Mouse (Mus musculus) lung, postnatal 14 days (tissue): Measurements from ENCODE around the gene Scamp2.
A peak's percentile ranks its signal among the peaks of the same experiment; 100 is the strongest.

Source experiments
- DNase-seq: peaks from one replicate; pipeline ENCODE4 v3.0.0; 2021

Scamp2 gene

DNA sequence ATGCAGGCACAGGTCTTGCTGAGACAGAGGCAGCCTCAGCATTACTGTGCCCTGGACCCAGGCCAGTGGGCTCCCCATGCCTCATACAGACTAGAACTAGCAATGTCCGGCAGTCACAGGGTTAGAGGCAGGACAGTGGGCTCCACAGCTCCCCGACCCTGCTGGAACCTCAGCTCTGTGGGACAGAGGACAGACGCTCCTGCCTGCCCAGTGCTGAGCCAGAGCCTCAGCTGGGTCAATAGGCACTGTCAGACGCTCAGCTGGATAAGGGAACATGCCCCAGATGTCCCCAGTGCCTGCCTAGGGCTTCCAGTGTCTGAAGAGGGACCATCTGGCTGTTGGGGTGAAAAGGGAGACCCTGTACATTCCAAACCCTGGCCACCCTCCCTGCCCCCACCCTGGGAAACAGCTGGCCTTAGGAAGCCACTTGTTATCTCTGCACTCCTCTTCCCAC, 37.2 kb downstream of the Scamp2 start:
- no peak for DNase-seq

GRCm38 (mm10) chr9:57598851-57599563, 38.3 kb downstream of the Scamp2 start:
- DNase-seq, result no peak

- peak; percentile 46 for DNase-seq
Observed at GRCm38 (mm10) chr9:57600620-57601352, 40.0 kb downstream of the Scamp2 start.

DNA sequence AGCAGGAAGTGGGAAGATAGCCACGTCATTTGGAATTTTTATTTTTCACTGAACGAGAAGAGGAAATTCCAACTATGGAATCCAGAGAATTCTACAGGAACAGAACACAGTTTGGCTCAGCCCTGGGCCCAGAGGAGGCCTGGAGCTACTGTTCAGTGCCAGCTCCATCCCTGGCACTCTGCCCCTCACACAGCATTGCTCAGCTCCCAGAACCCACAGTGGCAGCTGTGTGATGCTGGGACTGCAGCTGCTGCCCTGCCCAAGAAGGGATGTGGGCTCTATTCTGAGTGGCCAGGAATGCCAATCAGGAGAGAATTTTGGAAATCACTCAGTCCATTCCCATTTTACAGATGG, 40.6 kb downstream of the Scamp2 start:
- DNase-seq, result peak; percentile 23

- DNase-seq, result no peak
Observed at GRCm38 (mm10) chr9:57602098-57602497, 41.4 kb downstream of the Scamp2 start.

- no peak for DNase-seq
Observed at GRCm38 (mm10) chr9:57604875-57605274, 44.1 kb downstream of the Scamp2 start.

- DNase-seq, result no peak
Observed at GRCm38 (mm10) chr9:57605503-57605902, 44.8 kb downstream of the Scamp2 start.

DNA sequence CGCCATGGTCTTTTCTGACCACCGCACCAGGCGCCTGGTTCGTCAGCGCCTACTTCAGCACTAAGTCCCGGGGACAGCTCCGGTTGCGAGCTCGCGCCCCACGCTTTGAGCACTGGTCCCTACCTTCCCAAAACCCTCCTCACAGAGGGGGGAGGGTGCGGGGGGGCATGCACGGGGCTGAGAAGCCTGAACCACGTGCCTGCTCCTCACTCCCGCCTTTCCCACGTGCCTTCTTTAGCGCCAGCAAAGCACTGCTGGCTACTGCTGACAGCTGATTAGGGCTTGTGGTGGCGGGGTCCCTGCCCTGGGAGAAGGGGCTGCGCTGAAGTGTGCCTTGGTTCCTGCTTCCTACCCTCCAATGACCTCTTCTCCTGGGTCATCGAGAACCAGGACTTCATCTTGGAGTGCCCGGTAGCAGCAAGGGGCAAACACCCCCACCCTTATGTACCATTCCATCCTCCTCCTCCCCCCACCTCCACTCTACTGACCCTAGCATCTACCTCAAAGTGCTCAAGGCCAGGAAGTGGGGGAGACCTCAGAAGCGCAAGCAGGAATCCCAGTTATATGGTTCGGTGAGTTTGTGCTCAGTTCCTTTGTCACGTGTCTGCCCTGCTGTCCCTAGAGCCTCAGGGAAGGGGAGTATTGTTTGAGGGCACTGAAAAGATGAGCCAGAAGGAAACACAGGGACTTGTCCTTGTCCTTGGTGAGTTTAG, 45.6 kb downstream of the Scamp2 start, which contains the start of gene Cplx3:
Cplx3 (minus strand) TSS at position 143 of the 713 bp plus-strand sequence.
- DNase-seq, result peak; percentile 49

DNA sequence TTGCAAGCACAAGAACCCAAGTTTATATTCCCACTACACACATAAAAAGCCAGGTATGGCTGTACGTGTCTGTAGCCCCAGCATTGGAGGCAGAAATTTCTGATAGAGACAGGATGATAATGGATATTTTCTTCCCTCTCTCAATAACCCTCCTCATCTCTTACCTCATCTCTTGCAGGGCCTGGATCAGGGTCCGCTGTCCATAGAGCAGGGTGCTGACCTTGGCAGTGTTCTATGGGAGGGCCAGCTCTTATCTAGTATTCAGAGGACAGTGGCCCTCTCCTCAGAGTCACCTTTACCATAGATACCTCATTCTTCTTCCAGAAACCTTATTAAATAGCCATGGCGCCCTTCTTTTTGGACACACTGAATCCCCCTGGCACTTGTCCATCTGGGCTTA, 49.1 kb downstream of the Scamp2 start:
- no peak for DNase-seq

- no peak for DNase-seq
Observed at GRCm38 (mm10) chr9:57610359-57610826, 49.6 kb downstream of the Scamp2 start.

GRCm38 (mm10) chr9:57612587-57612986, 51.8 kb downstream of the Scamp2 start:
- no peak for DNase-seq

DNA sequence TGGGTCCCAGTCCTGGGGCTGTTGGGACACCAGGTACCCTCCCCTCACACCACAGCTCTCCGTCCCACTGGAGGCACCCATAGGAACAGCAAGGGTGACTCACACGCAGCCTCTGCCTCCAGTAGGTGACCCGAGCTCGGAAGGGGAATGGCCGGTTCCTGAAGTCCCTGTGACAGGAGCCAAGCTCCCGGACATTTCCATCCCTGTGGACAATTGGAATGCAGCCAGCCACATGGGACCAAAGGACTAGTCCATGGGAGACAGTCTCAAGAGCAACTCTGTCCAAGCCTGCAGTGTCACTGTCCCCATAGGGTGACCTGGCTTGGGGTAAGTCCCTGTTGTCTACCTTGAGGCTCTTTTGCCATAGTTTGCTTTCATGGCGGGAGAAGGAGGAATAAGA, 53.2 kb downstream of the Scamp2 start:
- DNase-seq, result no peak

- DNase-seq, result no peak
Observed at GRCm38 (mm10) chr9:57614786-57615185, 54.0 kb downstream of the Scamp2 start.

DNA sequence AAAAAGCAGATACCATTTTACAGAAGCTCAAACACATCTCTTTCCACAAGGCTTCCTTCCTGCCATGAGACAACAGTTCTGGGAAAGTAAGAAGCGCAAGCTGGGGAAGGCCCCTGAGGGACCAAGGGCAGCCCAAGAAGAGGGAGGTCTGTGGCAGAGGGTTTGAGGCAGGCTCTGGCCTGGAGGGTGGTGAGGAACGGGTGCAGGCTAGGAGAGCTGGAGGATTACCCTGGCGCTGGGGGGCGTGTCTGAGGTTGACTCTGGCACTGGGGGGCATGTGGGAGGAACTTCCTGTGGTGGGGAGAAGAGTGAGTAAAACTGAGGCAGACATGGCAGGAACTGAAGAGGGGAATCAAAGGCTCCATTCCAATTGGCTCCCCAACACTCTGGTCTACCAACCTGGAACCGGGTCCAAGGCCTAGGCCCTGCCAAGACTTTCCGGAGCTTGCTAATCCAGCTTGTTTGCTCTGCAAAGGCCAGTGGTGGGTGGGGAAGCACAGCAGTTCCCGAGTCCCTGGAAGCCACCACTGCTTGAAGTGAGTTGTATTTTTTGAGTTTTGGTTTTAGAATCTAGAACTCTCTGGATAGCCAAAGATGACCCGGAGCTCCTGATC, 56.9 kb downstream of the Scamp2 start:
- DNase-seq, result no peak

DNA sequence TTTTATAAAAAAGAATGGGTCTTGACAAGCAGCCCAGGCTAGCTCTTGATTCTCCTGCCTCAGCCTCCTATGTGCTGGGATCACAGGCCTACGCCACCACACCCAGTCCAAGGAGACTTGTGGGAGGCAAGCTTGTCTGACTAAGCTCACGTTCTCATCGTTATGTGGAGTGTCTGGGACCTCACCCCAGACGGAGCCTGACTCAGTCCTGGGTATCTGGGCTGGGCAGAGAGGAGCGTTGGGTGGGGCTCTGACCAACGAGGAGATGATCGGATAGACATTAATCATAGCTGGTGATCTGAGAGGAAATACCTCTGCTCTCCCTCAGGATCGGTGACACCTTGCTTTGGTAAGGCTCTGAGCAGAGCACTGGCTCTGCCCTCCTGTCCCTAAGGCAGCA, 58.1 kb downstream of the Scamp2 start:
- no peak for DNase-seq

GRCm38 (mm10) chr9:57620674-57621073, 59.9 kb downstream of the Scamp2 start, which contains the start of gene Lman1l:
Gene Lman1l, minus strand, starts transcription at chr9:57620774.
- no peak for DNase-seq

GRCm38 (mm10) chr9:57624295-57624694, 63.6 kb downstream of the Scamp2 start:
- DNase-seq, result no peak

DNA sequence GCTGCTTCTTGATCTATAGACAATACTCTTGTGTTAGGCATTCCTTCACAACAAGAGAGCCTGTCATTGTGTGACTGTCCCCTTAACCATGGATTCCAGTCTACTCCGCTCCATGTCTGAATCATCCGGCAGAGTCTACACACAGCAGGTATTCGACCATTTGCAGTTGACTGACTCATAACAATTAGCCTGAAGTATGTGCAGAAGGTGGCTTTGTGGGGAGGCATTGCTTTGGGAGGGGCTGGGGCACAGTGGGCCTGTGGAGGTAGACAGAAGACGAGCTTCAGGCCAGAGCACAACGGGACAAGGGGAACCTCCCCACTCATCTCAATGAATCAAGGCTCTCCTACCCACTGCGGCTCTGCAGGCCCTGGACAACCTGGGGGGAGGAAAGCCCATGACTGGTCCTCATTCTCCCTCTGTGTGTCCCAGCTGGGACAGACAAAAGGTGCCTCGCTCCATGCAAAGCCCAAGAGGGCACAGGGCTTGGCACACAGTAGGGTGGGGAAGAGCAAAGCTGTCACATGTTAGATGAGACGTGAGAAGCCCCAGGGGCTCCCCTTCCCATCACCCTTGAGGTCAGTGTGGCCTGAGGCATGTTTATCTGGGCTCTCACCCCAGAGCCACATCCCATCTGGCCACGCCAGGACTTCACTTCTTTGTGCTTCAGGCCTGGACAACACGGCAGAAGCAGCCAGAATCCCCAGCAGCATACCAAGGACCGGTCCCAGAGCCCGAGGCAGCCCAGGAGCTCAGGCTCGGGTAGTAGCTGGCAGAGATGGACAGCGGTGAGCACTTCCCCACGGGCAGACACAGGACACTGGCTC, 65.1 kb downstream of the Scamp2 start:
- DNase-seq, result no peak

GRCm38 (mm10) chr9:57627191-57627590, 66.4 kb downstream of the Scamp2 start:
- no peak for DNase-seq

- DNase-seq, result no peak
Observed at GRCm38 (mm10) chr9:57627892-57628291, 67.1 kb downstream of the Scamp2 start.

DNA sequence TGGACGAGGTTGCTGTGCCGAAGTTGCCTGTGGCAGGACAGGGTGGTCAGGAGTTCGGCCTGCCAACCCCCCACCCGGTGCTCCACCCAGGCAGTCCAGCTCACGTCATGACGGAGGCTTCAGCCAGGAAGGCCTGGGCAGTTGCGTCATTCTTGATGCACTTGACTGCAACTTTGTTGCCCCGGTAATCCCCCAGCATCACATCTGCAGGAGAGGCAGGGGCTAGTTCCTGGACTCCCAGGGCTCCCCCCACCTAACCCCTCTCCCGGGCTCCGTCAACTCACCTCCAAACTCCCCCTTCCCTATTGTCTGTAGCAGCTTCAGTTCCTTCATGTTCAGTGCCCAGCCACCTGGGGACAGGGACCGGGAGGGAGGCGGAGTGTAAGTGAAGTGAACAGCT, 68.0 kb downstream of the Scamp2 start:
- no peak for DNase-seq
